22 mouse cellular contexts compared by ENCODE assay signal in genomic region chr5:142081076-142081475, GRCm38 (mm10).
DNase-seq lines count a peak whose midpoint lies in the region; ATAC-seq and TF ChIP-seq lines count a peak whose summit lies in the region.
"Had no signal": no experiment of that assay in that cellular context is flagged by ENCODE, and none has a peak within 500 bp of the region (broad histone marks: within the 10 kb centered on the region; RNA-seq: fewer than 3 reads in every experiment).

No protein-coding gene starts in this region.

- H3K4me1 ChIP-seq in stomach, postnatal 0 days (replicated peaks; ENCODE audit: control insufficient read depth, insufficient read depth): no peaks in the 10 kb centered on the region
- H3K4me1 ChIP-seq: embryonic facial prominence, embryonic 12.5 days; forebrain, embryonic 12.5 days; heart, embryonic 15.5 days; intestine, embryonic 15.5 days had no signal

- H3K4me2 ChIP-seq in stomach, postnatal 0 days (replicated peaks; ENCODE audit: low read depth): no peak overlapping the region
- H3K4me2 ChIP-seq: embryonic facial prominence, embryonic 12.5 days; forebrain, embryonic 12.5 days; heart, embryonic 11.5 days; heart, embryonic 15.5 days; hindbrain, embryonic 14.5 days; intestine, embryonic 15.5 days had no signal

- peak; percentile 48 for DNase-seq in cerebellum, adult 11 months
- peak; percentile 56 to 69 for DNase-seq in cerebellum, adult 18-20 months
- peak; percentile 76 for DNase-seq in cerebellum, adult 9-11 months
- peak; percentile 59 to 65 for DNase-seq in cerebellum, postnatal 36 days
- no peak for DNase-seq in stomach, postnatal 0 days (ENCODE audit: low spot score)
- no peak for DNase-seq in kidney, postnatal 4 days
- DNase-seq: adrenal gland, postnatal 10 days; B cell, adult 2 months; gastrocnemius, postnatal 14 days; heart, adult 2 months; heart, postnatal 14 days; kidney, adult 18-20 months had no signal

- no peaks in the 10 kb centered on the region for H3K27me3 ChIP-seq in stomach, postnatal 0 days (ENCODE audit: control insufficient read depth, insufficient read depth, low read length)
- H3K27me3 ChIP-seq: embryonic facial prominence, embryonic 12.5 days; forebrain, embryonic 12.5 days; heart, embryonic 15.5 days; intestine, embryonic 15.5 days had no signal

- H3K27ac ChIP-seq in stomach, postnatal 0 days (replicated peaks): no peak overlapping the region
- H3K27ac ChIP-seq: embryonic facial prominence, embryonic 12.5 days; forebrain, embryonic 12.5 days; heart, adult 2 months; heart, embryonic 15.5 days; hindbrain, embryonic 14.5 days; intestine, embryonic 15.5 days had no signal

- 93% methylated on average over 3 of the region's 3 CpGs for WGBS in stomach, postnatal 0 days

- H3K36me3 ChIP-seq in stomach, postnatal 0 days (ENCODE audit: control insufficient read depth, insufficient read depth, low read length): no peaks in the 10 kb centered on the region; the same call in 1 of the 2 replicates
- H3K36me3 ChIP-seq: embryonic facial prominence, embryonic 12.5 days; forebrain, embryonic 12.5 days; G1E; heart, embryonic 15.5 days; intestine, embryonic 15.5 days had no signal

- TF ChIP-seq CTCF in stomach, postnatal 0 days (IDR thresholded peaks at IDR 0.05; ENCODE audit: low read depth): no peak

- H3K9me3 ChIP-seq in stomach, postnatal 0 days (ENCODE audit: control insufficient read depth, low read length): no peaks in the 10 kb centered on the region
- H3K9me3 ChIP-seq: forebrain, embryonic 12.5 days; heart, embryonic 15.5 days; intestine, embryonic 15.5 days had no signal

- no peak overlapping the region for H3K4me3 ChIP-seq in stomach, postnatal 0 days (ENCODE audit: low read depth, low read length)
- H3K4me3 ChIP-seq: embryonic facial prominence, embryonic 12.5 days; forebrain, embryonic 12.5 days; heart, adult 2 months; heart, embryonic 15.5 days; intestine, embryonic 15.5 days had no signal

- ATAC-seq in cerebellum, adult (ENCODE audit: insufficient number of reproducible peaks, low FRiP score, low TSS enrichment): no peak
- ATAC-seq in stomach, postnatal 0 days (ENCODE audit: low FRiP score, low TSS enrichment): no peak
- ATAC-seq: CD4-positive, CD25-positive, alpha-beta regulatory T cell, adult 4 months; forebrain, embryonic 16.5 days; intestine, embryonic 15.5 days had no signal

- H3K9ac ChIP-seq in stomach, postnatal 0 days (ENCODE audit: low read length): no peak overlapping the region
- H3K9ac ChIP-seq: embryonic facial prominence, embryonic 12.5 days; forebrain, embryonic 12.5 days; heart, embryonic 15.5 days; hindbrain, embryonic 14.5 days; intestine, embryonic 15.5 days had no signal

- no peak for TF ChIP-seq EP300 in stomach, postnatal 0 days (optimal IDR thresholded peaks at IDR 0.05)

Comparison
In these comparisons a context has a peak if more than half of its experiments do, and no peak if none do; other contexts are left out.
1. DNase-seq: peak in cerebellum, adult 11 months (single experiment), cerebellum, adult 18-20 months (2 of 2), cerebellum, adult 9-11 months (single experiment) and cerebellum, postnatal 36 days (2 of 2); none in stomach, postnatal 0 days (single experiment) and kidney, postnatal 4 days (0 of 2).